Mouse (Mus musculus): Measurements from ENCODE around the gene Pcnx3. TPM values are rescaled to one million over a fixed set of nuclear protein-coding genes. Genes with fewer than 3 reads are reported as not detected.

The Pcnx3 gene
- polyA plus RNA-seq, 1 experiment from 2014 or later: 22.3 TPM

DNA sequence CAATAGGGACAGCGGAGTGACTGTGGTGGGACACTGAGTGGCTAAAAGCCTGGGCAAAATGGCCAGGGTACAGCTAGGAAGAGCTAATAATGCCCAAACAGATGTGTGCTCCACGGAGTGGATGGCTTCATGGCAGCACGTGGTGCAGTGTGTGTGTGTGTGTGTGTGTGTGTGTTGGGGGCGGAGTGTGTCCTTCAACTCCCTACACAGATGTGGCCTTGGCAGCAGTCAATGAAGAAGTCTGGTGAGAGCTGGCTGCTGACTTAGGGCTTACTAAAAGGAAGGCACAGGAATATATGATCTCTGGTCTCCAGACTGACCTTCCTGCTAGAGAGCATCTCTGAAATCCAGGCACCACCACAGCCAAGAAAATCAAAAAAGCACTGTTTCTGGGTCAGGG is 20.3 kb downstream of the Pcnx3 start:
- no peaks in the 10 kb centered on the region for H3K9me3 ChIP-seq (replicated peaks)
- no peak overlapping the region for H3K4me2 ChIP-seq
- H3K27ac ChIP-seq (ENCODE audit: poor library complexity, severe bottlenecking): no peak overlapping the region
- peaks cover 89% of the 10 kb centered on the region for H3K36me3 ChIP-seq
- no peak for ATAC-seq (ENCODE audit: insufficient number of reproducible peaks, low FRiP score)
- H3K27me3 ChIP-seq (replicated peaks): no peaks in the 10 kb centered on the region
- no peak overlapping the region for H3K4me3 ChIP-seq
- 88% methylated on average over 4 of the region's 4 CpGs for WGBS
- H3K9ac ChIP-seq: no peak overlapping the region
- H3K4me1 ChIP-seq (replicated peaks): peaks cover 17% of the 10 kb centered on the region

DNA sequence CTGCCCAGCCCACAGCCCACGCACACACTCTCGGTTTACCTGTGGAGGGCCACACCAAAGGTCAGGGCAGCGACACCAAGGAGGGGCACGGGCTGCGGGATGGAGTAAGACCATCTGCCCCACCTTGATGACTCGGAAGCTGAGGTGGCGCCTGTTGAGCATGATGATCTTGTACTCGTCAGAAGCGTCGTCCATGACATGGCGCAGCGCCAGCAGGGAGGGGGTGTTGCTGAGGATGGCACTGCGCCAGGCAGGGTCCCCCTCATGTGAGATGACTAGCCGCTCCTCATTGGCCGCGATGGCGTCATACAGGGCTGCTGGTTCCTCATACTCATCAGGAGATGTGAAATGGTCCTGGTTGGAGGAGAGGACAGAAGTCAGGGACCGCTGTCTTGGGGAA is 22.3 kb downstream of the Pcnx3 start:
- H3K4me1 ChIP-seq (replicated peaks): peaks cover 34% of the 10 kb centered on the region
- 90% methylated on average over 18 of the region's 18 CpGs for WGBS

DNA sequence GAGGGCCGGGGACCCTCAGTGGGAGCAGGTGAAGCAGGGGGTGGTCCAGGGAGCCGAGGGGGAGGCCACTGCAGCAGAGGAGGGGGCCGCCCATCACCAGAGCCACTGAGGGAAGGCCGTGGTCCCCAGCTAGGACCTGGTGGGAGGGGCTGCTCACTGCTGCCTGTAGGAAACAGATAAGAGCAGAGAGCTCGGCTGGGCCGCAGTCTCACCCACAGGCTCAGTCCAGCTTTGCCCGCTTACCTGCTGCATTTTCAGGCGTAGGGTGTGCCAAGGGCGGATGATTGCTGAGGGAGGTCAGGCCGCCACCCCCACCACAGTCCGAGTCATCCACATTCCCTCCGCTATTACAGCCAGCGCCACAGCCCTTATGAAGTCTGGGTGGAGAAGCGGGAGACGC is 23.2 kb downstream of the Pcnx3 start:
- H3K36me3 ChIP-seq: peaks cover 65% of the 10 kb centered on the region
- 0 out of 2 replicates have a peak overlapping the region, but pooled peaks have one; percentile 10 for H3K9ac ChIP-seq
- no peak overlapping the region for H3K27ac ChIP-seq (ENCODE audit: poor library complexity, severe bottlenecking)
- H3K9me3 ChIP-seq (replicated peaks): no peaks in the 10 kb centered on the region
- no peak overlapping the region for H3K4me2 ChIP-seq
- no peak overlapping the region for H3K4me3 ChIP-seq
- peaks cover 43% of the 10 kb centered on the region for H3K4me1 ChIP-seq (replicated peaks)
- no peaks in the 10 kb centered on the region for H3K27me3 ChIP-seq (replicated peaks)
- WGBS: 71% methylated on average over 15 of the region's 15 CpGs
- peak; percentile 67 for ATAC-seq (ENCODE audit: insufficient number of reproducible peaks, low FRiP score)

More for the DNA sequence above, 22.3 kb downstream of the Pcnx3 start:
- 0 out of 2 replicates have a peak overlapping the region, but pooled peaks have one; percentile 10 for H3K9ac ChIP-seq
- peaks cover 69% of the 10 kb centered on the region for H3K36me3 ChIP-seq
- H3K27me3 ChIP-seq (replicated peaks): no peaks in the 10 kb centered on the region
- H3K27ac ChIP-seq (ENCODE audit: poor library complexity, severe bottlenecking): no peak overlapping the region
- H3K9me3 ChIP-seq (replicated peaks): no peaks in the 10 kb centered on the region
- no peak overlapping the region for H3K4me2 ChIP-seq
- no peak for ATAC-seq (ENCODE audit: insufficient number of reproducible peaks, low FRiP score)
- H3K4me3 ChIP-seq: no peak overlapping the region

DNA sequence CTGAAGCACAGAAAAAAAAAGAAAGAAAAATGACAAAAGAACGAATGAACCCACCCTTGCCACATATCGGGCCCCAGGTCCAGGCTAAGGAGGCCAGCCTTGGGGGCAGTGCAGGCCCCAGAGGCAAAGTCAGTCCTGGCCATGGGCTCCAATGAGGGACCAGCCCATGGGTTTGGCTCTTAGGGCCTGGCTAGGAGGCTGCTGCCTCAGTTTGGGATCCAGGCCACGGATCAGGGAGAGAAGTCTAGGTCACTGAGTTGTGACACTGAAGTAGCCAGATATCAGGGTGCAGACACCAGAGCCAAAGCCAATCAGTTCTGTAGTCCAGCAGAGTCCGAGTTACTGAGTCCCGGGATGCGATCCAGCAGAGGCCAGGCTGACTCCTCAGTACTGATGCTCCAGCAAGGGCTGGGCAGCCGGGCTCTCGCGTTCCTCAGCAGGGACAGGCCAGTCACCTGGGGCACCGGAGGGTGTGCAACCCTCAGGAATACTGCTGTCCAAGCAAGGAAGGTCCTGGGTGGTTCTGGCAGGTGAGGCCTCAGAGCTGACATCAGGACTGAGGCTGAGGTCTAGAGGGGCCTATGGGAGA is 23.9 kb downstream of the Pcnx3 start:
- no peak for ATAC-seq (ENCODE audit: insufficient number of reproducible peaks, low FRiP score)
- no peak overlapping the region for H3K4me3 ChIP-seq
- H3K4me2 ChIP-seq: no peak overlapping the region
- no peak overlapping the region for H3K27ac ChIP-seq (ENCODE audit: poor library complexity, severe bottlenecking)
- no peak overlapping the region for H3K9ac ChIP-seq
- peaks cover 65% of the 10 kb centered on the region for H3K36me3 ChIP-seq
- no peaks in the 10 kb centered on the region for H3K9me3 ChIP-seq (replicated peaks)
- 90% methylated on average over 10 of the region's 10 CpGs for WGBS
- H3K4me1 ChIP-seq (replicated peaks): peaks cover 47% of the 10 kb centered on the region
- H3K27me3 ChIP-seq (replicated peaks): no peaks in the 10 kb centered on the region

DNA sequence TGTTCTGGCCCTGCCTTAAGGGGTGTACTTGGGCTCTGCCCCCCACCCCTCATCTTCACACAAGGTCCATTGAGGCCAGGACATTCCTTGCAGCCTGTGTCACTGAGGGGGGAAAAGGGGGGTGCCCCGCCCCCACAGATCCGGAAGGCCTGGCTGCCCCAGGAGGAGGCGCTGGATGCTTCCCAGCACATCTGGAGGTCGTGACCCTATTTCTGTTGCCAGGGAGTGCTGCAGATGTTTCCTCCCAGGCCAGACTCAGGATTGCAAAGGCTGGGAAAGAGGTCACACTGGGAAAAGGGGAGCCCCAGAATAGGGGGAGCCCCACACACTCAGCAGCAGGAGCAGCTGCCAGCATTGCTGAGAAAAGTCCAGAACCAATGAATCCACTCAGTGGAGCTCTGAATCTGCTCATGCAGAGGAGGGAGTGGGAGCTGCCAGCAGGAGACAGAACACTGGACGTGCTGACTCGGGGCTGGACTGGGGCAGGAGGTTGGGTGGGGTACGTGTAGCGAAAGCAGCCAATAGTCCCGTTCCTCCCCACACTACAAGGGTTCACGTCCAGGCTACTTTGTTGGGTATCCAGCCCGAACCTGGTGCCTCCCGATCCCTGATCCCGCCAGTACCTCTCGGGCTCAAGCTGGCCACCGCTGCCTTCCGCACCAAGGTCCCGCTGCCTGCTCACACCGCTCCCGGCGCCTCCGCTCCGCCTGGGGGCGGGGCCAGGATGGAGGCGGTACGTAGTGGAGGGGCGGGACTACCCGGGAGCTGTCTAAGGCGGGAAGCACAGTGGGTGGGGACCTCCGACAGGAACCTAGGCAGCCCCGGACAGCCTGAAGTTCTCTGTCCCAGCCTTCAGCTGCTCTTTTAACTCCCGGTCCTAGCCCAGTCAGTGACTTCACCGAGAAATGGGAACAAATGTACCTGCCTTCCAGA is 25.5 kb downstream of the Pcnx3 start, which contains the start of gene Sipa1:
TSS of gene Sipa1 (minus strand) at position 727 of the 933 bp plus-strand sequence.
- Histone ChIP-seq H3K9ac (peak within 1 kb of the TSS; percentile 79), H3K4me2 (peak within 1 kb of the TSS; percentile 72), H3K36me3 (peaks cover 62% of the 10 kb centered on the region), H3K27ac (ENCODE audit: poor library complexity, severe bottlenecking) (peak within 1 kb of the TSS; percentile 78), H3K27me3 (replicated peaks) (no peaks in the 10 kb centered on the region), H3K4me3 (peak within 1 kb of the TSS; percentile 55), H3K4me1 (replicated peaks) (peaks cover 47% of the 10 kb centered on the region), H3K9me3 (replicated peaks) (no peaks in the 10 kb centered on the region)
- ATAC-seq (ENCODE audit: insufficient number of reproducible peaks, low FRiP score): peak; percentile 93
- 1% methylated on average over 32 of the region's 32 CpGs for WGBS

DNA sequence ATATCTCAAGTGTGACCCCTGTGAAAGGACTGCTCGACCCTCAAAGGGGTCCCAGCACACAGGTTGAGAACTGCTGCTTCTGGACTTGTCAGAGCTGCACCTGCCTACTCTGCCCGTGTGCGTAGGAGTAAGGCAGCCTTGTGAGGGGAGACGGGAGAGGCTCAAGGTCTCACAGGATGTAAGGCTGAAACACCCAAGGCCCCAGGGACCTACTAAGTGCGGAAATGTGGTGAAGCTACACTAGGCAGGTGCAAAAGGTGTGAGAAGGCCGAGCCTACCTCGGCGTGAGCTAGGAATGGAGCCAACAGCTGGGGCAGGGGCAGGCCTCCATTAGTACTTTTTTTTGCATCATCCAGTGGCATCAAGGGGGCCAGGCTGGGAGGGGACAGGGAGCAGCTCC is 26.4 kb downstream of the Pcnx3 start:
- WGBS: 78% methylated on average over 8 of the region's 8 CpGs
- Histone ChIP-seq H3K36me3 (peaks cover 60% of the 10 kb centered on the region), H3K9me3 (replicated peaks) (no peaks in the 10 kb centered on the region), H3K4me1 (replicated peaks) (peaks cover 47% of the 10 kb centered on the region), H3K27ac (ENCODE audit: poor library complexity, severe bottlenecking) (peak overlapping the region; percentile 78), H3K27me3 (replicated peaks) (no peaks in the 10 kb centered on the region), H3K4me2 (peak overlapping the region; percentile 72), H3K4me3 (peak overlapping the region; percentile 55), H3K9ac (peak overlapping the region; percentile 79)
- no peak for ATAC-seq (ENCODE audit: insufficient number of reproducible peaks, low FRiP score)

DNA sequence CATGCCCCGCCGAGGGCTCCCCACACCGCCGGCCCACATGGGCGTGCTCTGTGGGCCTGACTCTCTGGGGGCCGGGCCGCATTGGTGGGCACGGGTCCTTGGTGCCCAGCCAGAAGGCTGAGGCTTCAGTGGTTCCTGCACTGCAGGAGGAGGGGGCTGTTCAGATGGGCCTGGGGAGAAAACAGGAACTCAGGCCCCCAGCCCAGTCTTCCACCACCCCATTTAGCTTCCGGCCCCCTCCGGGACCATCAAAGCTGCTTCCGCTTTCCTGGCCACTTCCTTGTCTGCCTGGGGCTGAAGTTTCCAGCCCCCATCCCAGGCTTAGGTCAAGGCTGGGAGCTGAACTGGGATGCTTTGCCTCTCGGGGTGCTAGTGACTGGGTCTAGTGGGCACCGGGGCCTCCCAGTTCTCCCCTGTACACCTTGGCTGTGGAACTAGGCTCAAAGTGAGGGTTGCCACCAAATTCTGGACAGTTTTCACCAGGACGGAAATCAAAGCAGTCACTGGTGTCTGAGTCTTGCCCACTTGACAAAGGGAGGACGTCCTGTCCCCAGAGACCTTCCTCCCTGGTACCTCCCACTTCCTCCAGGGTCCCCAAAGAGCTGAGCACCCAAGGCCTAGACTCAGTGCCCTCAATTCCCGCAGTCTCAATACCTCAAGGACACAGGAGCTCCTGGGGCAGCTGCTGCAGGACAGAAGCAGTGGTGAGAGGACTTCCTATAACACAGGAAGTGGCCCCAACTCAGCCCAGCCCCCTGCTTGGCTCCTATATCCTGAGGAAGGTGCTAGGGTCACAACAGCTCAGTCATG is 27.6 kb downstream of the Pcnx3 start:
- 68% methylated on average over 16 of the region's 16 CpGs for WGBS
- no peaks in the 10 kb centered on the region for H3K9me3 ChIP-seq (replicated peaks)
- H3K4me2 ChIP-seq: peak overlapping the region; percentile 72
- peak overlapping the region; percentile 50 for H3K27ac ChIP-seq (ENCODE audit: poor library complexity, severe bottlenecking)
- peak overlapping the region; percentile 40; the same call in 1 of the 2 replicates for H3K9ac ChIP-seq
- H3K36me3 ChIP-seq: peaks cover 57% of the 10 kb centered on the region
- H3K4me3 ChIP-seq: peak overlapping the region; percentile 18
- H3K27me3 ChIP-seq (replicated peaks): peaks cover 6% of the 10 kb centered on the region
- no peak for ATAC-seq (ENCODE audit: insufficient number of reproducible peaks, low FRiP score)
- peaks cover 47% of the 10 kb centered on the region for H3K4me1 ChIP-seq (replicated peaks)

DNA sequence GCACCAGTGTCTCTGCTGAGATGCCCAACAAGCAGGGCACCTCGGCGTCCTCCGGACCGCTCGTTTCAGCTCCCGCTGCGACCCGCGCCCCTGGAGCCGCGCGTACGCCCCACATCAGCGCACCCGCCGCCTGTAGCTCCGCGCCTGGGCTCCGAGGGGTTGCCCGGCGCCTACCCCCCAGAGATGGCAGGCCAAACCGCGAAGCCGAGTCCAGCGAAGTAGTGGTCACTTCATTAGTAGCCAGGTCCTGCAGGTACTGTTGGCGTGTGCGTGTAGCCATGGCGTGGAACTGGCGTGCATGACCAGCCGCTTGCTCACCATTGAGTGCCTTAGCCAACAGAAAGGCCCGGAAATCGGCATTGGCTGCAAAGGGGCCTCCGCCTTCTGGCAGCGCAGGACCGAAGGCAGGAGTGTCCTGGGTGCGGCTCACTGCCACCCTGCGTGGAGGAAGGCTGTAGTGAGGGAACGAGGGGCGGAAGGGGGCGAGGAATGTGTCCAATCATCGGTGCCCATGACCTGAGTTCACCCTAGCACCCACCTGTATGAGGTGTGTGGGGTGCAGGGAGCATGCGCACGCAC is 33.9 kb downstream of the Pcnx3 start:
- no peak overlapping the region for H3K27ac ChIP-seq (ENCODE audit: poor library complexity, severe bottlenecking)
- H3K27me3 ChIP-seq (replicated peaks): peaks cover 22% of the 10 kb centered on the region
- H3K4me1 ChIP-seq (replicated peaks): peaks cover 10% of the 10 kb centered on the region
- peak overlapping the region; percentile 39 for H3K4me3 ChIP-seq
- no peak for ATAC-seq (ENCODE audit: insufficient number of reproducible peaks, low FRiP score)
- H3K36me3 ChIP-seq: peaks cover 83% of the 10 kb centered on the region
- H3K9me3 ChIP-seq (replicated peaks): no peaks in the 10 kb centered on the region
- H3K4me2 ChIP-seq: peak overlapping the region; percentile 65
- H3K9ac ChIP-seq: peak overlapping the region; percentile 4; the same call in 1 of the 2 replicates
- whole genome bisulfite sequencing: 22% methylated on average over 43 of the region's 43 CpGs

DNA sequence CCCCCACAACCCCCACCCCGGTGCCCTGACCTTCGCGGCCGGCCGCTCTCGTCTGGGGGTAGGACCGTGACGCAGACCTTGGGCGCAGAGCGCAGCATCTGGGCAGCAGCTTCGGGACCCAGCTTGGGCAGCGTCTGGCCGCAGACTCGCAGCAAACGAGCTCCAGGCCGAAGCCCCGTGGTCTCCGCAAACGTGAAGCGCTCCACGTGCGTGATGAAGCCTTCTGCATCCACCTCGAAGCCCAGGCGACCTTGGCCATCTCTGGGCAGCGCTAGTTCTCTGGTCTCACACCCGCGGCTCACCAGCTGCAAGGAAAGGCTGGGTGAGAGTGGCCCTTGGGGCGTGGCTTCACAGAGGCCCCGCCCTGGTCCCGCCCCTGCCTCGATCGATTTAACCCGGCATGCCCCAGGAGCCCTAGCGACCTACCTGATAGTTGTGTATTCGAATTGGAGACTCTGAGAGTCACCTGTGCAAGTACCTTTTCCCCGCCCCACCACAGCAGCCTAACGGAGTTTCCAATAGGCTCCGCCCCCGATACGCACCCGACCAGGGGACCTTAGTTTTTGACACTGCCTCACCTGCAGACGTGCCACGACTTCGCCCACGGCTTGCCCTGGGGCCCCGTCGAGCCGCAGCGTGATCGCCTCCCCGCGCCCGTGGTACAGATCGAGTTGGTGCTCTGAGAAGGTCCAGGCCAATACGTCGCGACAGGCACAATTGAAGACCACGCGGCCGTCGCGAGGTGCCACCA is 34.6 kb downstream of the Pcnx3 start:
- Histone ChIP-seq H3K9me3 (replicated peaks) (no peaks in the 10 kb centered on the region), H3K4me1 (replicated peaks) (peaks cover 17% of the 10 kb centered on the region), H3K4me3 (peak overlapping the region; percentile 39), H3K27ac (ENCODE audit: poor library complexity, severe bottlenecking) (no peak overlapping the region), H3K4me2 (peak overlapping the region; percentile 65), H3K27me3 (replicated peaks) (peaks cover 22% of the 10 kb centered on the region), H3K9ac (peak overlapping the region; percentile 4), H3K36me3 (peaks cover 76% of the 10 kb centered on the region)
- peak; percentile 68 for ATAC-seq (ENCODE audit: insufficient number of reproducible peaks, low FRiP score)
- 17% methylated on average over 62 of the region's 62 CpGs for WGBS

DNA sequence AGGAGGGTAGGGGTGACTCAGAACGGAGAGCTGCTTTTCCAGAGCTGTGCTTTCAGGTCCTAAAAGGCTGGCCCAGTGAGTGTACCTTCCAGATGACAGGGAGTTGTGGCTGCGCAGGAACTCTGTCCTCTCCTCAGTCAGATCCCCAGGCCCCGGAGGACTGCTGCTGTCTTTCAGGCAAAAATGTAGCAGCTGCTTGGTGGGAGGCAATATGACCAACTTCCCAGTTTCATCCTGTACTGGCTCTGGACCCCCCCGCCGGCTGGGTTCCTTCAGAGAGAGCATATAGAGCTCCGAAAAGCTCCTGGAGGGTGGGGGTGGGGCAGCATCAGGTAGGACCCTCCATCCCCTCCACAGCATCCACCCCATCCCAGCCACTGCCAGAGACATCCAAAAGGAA is 36.1 kb downstream of the Pcnx3 start:
- H3K36me3 ChIP-seq: peaks cover 71% of the 10 kb centered on the region
- WGBS: 82% methylated on average over 6 of the region's 6 CpGs
- no peaks in the 10 kb centered on the region for H3K9me3 ChIP-seq (replicated peaks)
- peaks cover 22% of the 10 kb centered on the region for H3K27me3 ChIP-seq (replicated peaks)
- no peak overlapping the region for H3K4me3 ChIP-seq
- no peak for ATAC-seq (ENCODE audit: insufficient number of reproducible peaks, low FRiP score)
- H3K4me2 ChIP-seq: no peak overlapping the region
- no peak overlapping the region for H3K9ac ChIP-seq
- H3K27ac ChIP-seq (ENCODE audit: poor library complexity, severe bottlenecking): no peak overlapping the region
- peaks cover 32% of the 10 kb centered on the region for H3K4me1 ChIP-seq (replicated peaks)

All from heart, embryonic 12.5 days (tissue).